Comparison of ENCODE assay signal across 14 mouse cellular contexts in genomic region chr2:39299290-39299689, GRCm38 (mm10).
"Had no signal": no experiment of that assay in that cellular context is flagged by ENCODE, and none has a peak within 500 bp of the region (broad histone marks: within the 10 kb centered on the region; RNA-seq: fewer than 3 reads in every experiment).

No protein-coding gene starts in this region.

- H3K27me3 ChIP-seq: limb, embryonic 12.5 days; lung, embryonic 15.5 days; midbrain, embryonic 12.5 days; stomach, embryonic 15.5 days had no signal

- H3K27ac ChIP-seq: kidney, postnatal 0 days; limb, embryonic 12.5 days; lung, embryonic 15.5 days; macrophage; midbrain, embryonic 12.5 days; stomach, embryonic 15.5 days had no signal

- H3K9ac ChIP-seq: limb, embryonic 12.5 days; lung, embryonic 15.5 days; midbrain, embryonic 12.5 days; stomach, embryonic 15.5 days had no signal

- H3K4me1 ChIP-seq: limb, embryonic 12.5 days; lung, embryonic 15.5 days; midbrain, embryonic 12.5 days; stomach, embryonic 15.5 days had no signal

- H3K4me3 ChIP-seq: limb, embryonic 12.5 days; lung, embryonic 15.5 days; midbrain, embryonic 12.5 days; stomach, embryonic 15.5 days had no signal

- H3K9me3 ChIP-seq: limb, embryonic 12.5 days; lung, embryonic 15.5 days; midbrain, embryonic 12.5 days; stomach, embryonic 15.5 days had no signal

- H3K4me2 ChIP-seq: limb, embryonic 12.5 days; lung, embryonic 15.5 days; midbrain, embryonic 12.5 days; stomach, embryonic 15.5 days had no signal

- ATAC-seq: intestine, embryonic 16.5 days; midbrain, embryonic 16.5 days had no signal

- H3K36me3 ChIP-seq: limb, embryonic 12.5 days; lung, embryonic 15.5 days; midbrain, embryonic 12.5 days; stomach, embryonic 15.5 days had no signal

- DNase-seq: kidney, adult 2 months; kidney, postnatal 4 days; liver; lung, postnatal 14 days; right cerebral cortex, postnatal 14 days; thymus, postnatal 14 days had no signal
